Mouse (Mus musculus) C2C12 (cell line): ENCODE data around the gene Rexo4.

Experiments
- CEBPB ChIP-seq: IDR thresholded peaks from one replicate; pipeline ENCODE4 v1.6.1; 2011; ENCODE audit warnings: low read depth, mild to moderate bottlenecking, control low read depth, moderate library complexity
- CTCF ChIP-seq: IDR thresholded peaks from one replicate; pipeline ENCODE4 v1.5.1; 2011; ENCODE audit not compliant: control insufficient read depth, insufficient read depth, insufficient read length
- MAX ChIP-seq: IDR thresholded peaks from one replicate; pipeline ENCODE4 v1.6.1; 2011; ENCODE audit warnings: mild to moderate bottlenecking, control low read depth

- TF ChIP-seq CTCF (no peak), CEBPB (no peak), MAX (no peak)
Observed at GRCm38 (mm10) chr2:26993936-26994335, 29.8 kb upstream of the Rexo4 start.
